Mouse (Mus musculus): ENCODE measurements around the gene Fam163a.

DNA sequence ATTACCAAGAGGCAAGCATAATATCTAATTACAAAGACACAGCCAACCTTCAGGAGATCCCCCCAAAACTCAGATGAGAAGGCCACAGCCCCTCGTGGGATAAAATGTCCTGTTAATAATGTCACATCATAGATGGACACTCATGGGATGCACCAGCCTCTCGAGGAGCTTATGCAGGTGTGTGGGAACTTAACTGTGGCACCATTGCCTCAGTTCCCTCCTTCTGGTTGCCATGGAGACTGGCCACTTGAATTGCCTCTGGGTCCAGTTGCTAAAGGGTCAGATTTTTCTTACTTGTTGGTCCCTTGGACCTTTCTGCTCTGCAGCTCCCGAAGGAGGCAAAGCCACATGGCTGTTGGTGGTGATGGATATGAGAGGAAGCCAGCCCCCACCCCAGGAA, 127.2 kb downstream of the Fam163a start:
- no peak for TF ChIP-seq POLR2A (IDR thresholded peaks at IDR 0.05; ENCODE audit: control insufficient read depth in 1 of 2, insufficient read depth in 1 of 2, low read depth in 1 of 2, low read length in 2 of 2, poor library complexity in 1 of 2)
- no peak for TF ChIP-seq CTCF (IDR thresholded peaks at IDR 0.05 in 2 of 3, conservative IDR thresholded peaks at IDR 0.05 in 1 of 3; ENCODE audit: control insufficient read depth in 1 of 3, insufficient read depth in 1 of 3, low read depth in 2 of 3, low read length in 3 of 3, poor library complexity in 1 of 3, severe bottlenecking in 1 of 3)
- TF ChIP-seq MAFK (IDR thresholded peaks at IDR 0.05; ENCODE audit: borderline replicate concordance, low read depth, low read length): no peak
- no peak for TF ChIP-seq EP300 (IDR thresholded peaks at IDR 0.05; ENCODE audit: low read depth in 1 of 2, low read length in 2 of 2)
- no peak for TF ChIP-seq SIN3A (IDR thresholded peaks at IDR 0.05; ENCODE audit: low read length)
- TF ChIP-seq ZC3H11A (IDR thresholded peaks at IDR 0.05; ENCODE audit: low read depth, low read length): no peak
- no peak for TF ChIP-seq GABPA (IDR thresholded peaks at IDR 0.05; ENCODE audit: low read depth, low read length)
- TF ChIP-seq E2F4 (IDR thresholded peaks at IDR 0.05; ENCODE audit: borderline replicate concordance, low read depth, low read length): no peak
